Mouse (Mus musculus) liver, embryonic 15.5 days (tissue): ENCODE results near the gene 1700023F06Rik. TPM values are rescaled to one million over a fixed set of nuclear protein-coding genes. Genes with fewer than 3 reads are reported as not detected.

Experiments
- ATAC-seq: fragments of 200-750 bp; cut with Nextera tagmentation; 2 replicates; pipeline ENCODE4 v1.8.0; 2017; ENCODE audit warnings: moderate number of reproducible peaks, mild to moderate bottlenecking, moderate library complexity; ENCODE audit not compliant: insufficient read depth
- H3K27ac ChIP-seq: fragments of 300-500 bp; sonication (generic); replicated peaks from 2 replicates; pipeline ENCODE4 v1.5.1; 2015; ENCODE audit warnings: mild to moderate bottlenecking, inconsistent platforms
- H3K27me3 ChIP-seq: fragments of 300-500 bp; sonication (generic); 2 replicates; pipeline ENCODE4 v1.6.1; 2015; ENCODE audit warnings: mild to moderate bottlenecking, inconsistent platforms
- H3K36me3 ChIP-seq: fragments of 300-500 bp; sonication (generic); replicated peaks from 2 replicates; pipeline ENCODE4 v1.6.1; 2015; ENCODE audit warnings: moderate library complexity, mild to moderate bottlenecking, inconsistent platforms
- H3K4me1 ChIP-seq: fragments of 300-500 bp; sonication (generic); replicated peaks from 2 replicates; pipeline ENCODE4 v1.6.1; 2015; ENCODE audit warnings: inconsistent platforms
- H3K4me2 ChIP-seq: fragments of 300-500 bp; sonication (generic); 2 replicates; pipeline ENCODE4 v1.6.1; 2015; ENCODE audit warnings: moderate library complexity, mild to moderate bottlenecking, inconsistent platforms
- H3K4me3 ChIP-seq: fragments of 300-500 bp; sonication (generic); replicated peaks from 2 replicates; pipeline ENCODE4 v1.5.1; 2015; ENCODE audit warnings: mild to moderate bottlenecking, inconsistent platforms
- H3K9ac ChIP-seq: fragments of 300-500 bp; sonication (generic); 2 replicates; pipeline ENCODE4 v1.6.1; 2015; ENCODE audit warnings: moderate library complexity, mild to moderate bottlenecking, inconsistent platforms
- H3K9me3 ChIP-seq: fragments of 300-500 bp; sonication (generic); replicated peaks from 2 replicates; pipeline ENCODE4 v1.6.1; 2016; ENCODE audit warnings: inconsistent platforms
- WGBS: fragments of 180-500 bp; shearing (Covaris S2); methylation state at CpG from one replicate; pipeline ENCODE4 v1.1.7; 2015; ENCODE audit warnings: mixed read lengths; ENCODE audit not compliant: insufficient replicate concordance; 5-methylcytosine and 5-hydroxymethylcytosine counted together
- polyA plus RNA-seq: library from polyadenylated mRNA; unstranded; fragments of >200 nt; fragmentation: Nextera tagmentation; extraction: Ambion mirVana; gene quantifications from 2 replicates; pipeline ENCODE4 v1.2.1, GENCODE M21; 2015

The 1700023F06Rik gene
- polyA plus RNA-seq, 1 experiment from 2014 or later, result 0.08 TPM

DNA sequence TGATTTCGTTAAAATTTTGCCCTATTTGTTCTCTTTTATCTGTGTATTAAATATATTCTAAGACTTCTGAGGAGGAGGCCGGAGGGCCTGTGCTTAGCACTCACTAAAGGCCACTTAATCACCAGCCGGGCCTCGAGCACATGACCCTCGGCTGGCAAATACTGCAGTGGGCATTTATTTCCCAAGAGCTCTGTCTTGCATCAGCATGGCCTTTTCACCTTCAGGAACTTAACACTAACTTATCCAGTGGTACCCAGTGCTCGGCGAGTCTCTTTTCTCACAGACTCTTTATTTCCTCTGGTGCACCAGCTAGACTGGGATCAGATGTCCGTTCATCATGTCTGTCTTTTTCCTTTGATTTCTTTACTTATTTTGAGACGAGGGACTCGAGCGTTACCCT lies 47.6 kb downstream of the 1700023F06Rik start:
- 76% methylated on average over 11 of the region's 11 CpGs for WGBS
- no peaks in the 10 kb centered on the region for H3K9me3 ChIP-seq
- no peak overlapping the region for H3K9ac ChIP-seq
- no peak overlapping the region for H3K4me2 ChIP-seq
- H3K4me1 ChIP-seq, result peaks cover 20% of the 10 kb centered on the region
- no peak overlapping the region for H3K4me3 ChIP-seq
- ATAC-seq, result no peak
- H3K27ac ChIP-seq, result no peak overlapping the region
- no peaks in the 10 kb centered on the region for H3K36me3 ChIP-seq
- no peaks in the 10 kb centered on the region for H3K27me3 ChIP-seq

GRCm38 (mm10) chr11:103158621-103159478 lies 49.5 kb downstream of the 1700023F06Rik start:
- Histone ChIP-seq H3K27ac (no peak overlapping the region), H3K9me3 (no peaks in the 10 kb centered on the region), H3K4me3 (peak overlapping the region; percentile 42), H3K4me1 (peaks cover 15% of the 10 kb centered on the region), H3K4me2 (peak overlapping the region; percentile 71), H3K36me3 (no peaks in the 10 kb centered on the region), H3K27me3 (no peaks in the 10 kb centered on the region), H3K9ac (peak overlapping the region; percentile 45)
- peak; percentile 93 for ATAC-seq
- WGBS, result 4% methylated on average over 25 of the region's 25 CpGs

DNA sequence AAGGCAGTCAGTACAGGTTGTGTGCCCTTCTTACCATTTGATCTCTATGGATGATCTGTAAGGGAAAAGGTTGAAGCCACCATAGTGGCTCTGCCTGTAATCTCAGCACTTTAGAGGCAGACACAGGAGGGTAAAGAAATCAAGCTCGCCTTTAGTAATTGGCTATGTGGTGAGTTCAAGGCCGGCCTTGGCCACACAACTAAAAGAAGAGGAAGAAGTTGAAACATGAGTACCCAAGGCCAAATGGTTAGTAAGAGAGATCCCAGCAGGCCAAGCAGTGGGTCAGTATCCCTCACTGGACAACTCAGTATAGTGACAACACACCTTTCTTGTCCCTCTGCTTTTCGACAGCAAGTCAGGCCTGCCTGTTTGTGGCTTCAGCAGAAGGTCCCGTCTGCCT lies 58.6 kb downstream of the 1700023F06Rik start:
- WGBS, result 83% methylated on average over 4 of the region's 4 CpGs
- ATAC-seq, result no peak
- peaks cover 21% of the 10 kb centered on the region for H3K4me1 ChIP-seq

More for the DNA sequence above, 58.6 kb downstream of the 1700023F06Rik start:
- no peaks in the 10 kb centered on the region for H3K9me3 ChIP-seq
- no peak overlapping the region for H3K9ac ChIP-seq
- H3K27ac ChIP-seq, result no peak overlapping the region
- H3K27me3 ChIP-seq, result no peaks in the 10 kb centered on the region
- no peaks in the 10 kb centered on the region for H3K36me3 ChIP-seq
- H3K4me2 ChIP-seq, result no peak overlapping the region
- H3K4me3 ChIP-seq, result no peak overlapping the region

Other genes starting within 250 kb of the 1700023F06Rik start
- 32.4 and 36.7 TPM in 2 replicates for gene Nmt1, start 180.4 kb downstream of the 1700023F06Rik start, polyA plus RNA-seq
- 28.7 and 30.0 TPM in 2 replicates for gene Dcakd, start 180.2 kb downstream of the 1700023F06Rik start, polyA plus RNA-seq
- gene Plcd3, start 106.9 kb downstream of the 1700023F06Rik start, polyA plus RNA-seq, result 0.31 and 0.45 TPM in 2 replicates
- 60.6 and 60.9 TPM in 2 replicates for gene Acbd4, start 106.9 kb downstream of the 1700023F06Rik start, polyA plus RNA-seq
- gene Hexim1, start 92.3 kb downstream of the 1700023F06Rik start, polyA plus RNA-seq, result 1.8 and 1.9 TPM in 2 replicates
- gene Hexim2, start 76.1 kb downstream of the 1700023F06Rik start, polyA plus RNA-seq, result 4.2 and 4.7 TPM in 2 replicates
- 5.7 and 6.2 TPM in 2 replicates for gene Fmnl1, start 37.5 kb downstream of the 1700023F06Rik start, polyA plus RNA-seq
- not detected in 2 replicates for gene Spata32, start 9.9 kb upstream of the 1700023F06Rik start, polyA plus RNA-seq
- 0.47 and 0.77 TPM in 2 replicates for gene Map3k14, start 58.9 kb upstream of the 1700023F06Rik start, polyA plus RNA-seq
- 2.7 and 3.0 TPM in 2 replicates for gene Arhgap27, start 155.1 kb upstream of the 1700023F06Rik start, polyA plus RNA-seq
- gene Plekhm1, start 204.1 kb upstream of the 1700023F06Rik start, polyA plus RNA-seq, result 3.4 and 4.4 TPM in 2 replicates